Mouse (Mus musculus) hindlimb bud, embryonic 11.5 days (tissue): ENCODE results near the gene Srsf1.

Experiments
- DNase-seq: peaks from one replicate; pipeline ENCODE4 v3.0.0-alpha.2; 2012; ENCODE audit warnings: low read depth, low spot score; ENCODE audit errors: extremely low spot score

Srsf1 gene

GRCm38 (mm10) chr11:88069246-88069570, 22.0 kb downstream of the Srsf1 start:
- DNase-seq: no peak

- no peak for DNase-seq
Observed at GRCm38 (mm10) chr11:88070392-88070791, 23.2 kb downstream of the Srsf1 start.

GRCm38 (mm10) chr11:88071113-88071512, 23.9 kb downstream of the Srsf1 start:
- no peak for DNase-seq

- DNase-seq: no peak
Observed at GRCm38 (mm10) chr11:88073343-88073875, 26.2 kb downstream of the Srsf1 start.

DNA sequence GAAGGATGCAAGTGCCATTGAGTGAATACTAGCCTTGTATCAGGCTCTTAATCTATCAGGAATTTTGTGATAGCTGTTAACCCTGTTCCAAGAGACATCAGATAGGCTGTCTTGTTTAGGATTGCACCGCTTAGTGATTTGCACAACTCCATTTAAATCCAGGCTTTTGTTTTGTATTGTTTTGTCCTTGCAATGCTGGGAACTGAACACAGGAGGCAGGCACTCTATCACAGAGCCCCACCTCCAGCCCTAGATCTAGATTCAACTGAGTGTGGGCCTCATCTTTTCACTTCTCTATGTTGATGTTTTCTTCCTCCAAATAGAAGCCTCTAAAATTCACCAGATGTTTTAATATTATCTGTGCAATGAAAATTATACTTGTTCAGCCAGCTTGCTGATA, 28.5 kb downstream of the Srsf1 start:
- no peak for DNase-seq

DNA sequence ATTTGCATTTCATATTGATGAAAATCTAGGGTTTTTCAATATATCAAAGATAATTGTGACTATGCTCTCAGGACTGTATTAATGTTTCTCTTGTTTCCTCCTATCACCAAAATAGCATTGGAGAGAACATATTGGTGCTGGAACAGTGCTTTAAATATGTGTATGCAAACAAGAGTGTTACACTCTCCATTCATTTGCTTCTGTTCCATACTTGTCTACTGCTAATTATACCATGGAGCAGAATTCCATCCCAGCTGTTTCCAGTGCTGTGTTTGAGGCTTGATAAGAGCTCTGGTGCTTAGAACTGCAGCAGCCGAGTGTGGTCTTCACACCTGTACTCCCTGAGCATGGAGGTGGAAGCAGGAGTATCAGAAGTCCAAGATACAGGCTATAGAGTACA, 29.2 kb downstream of the Srsf1 start:
- no peak for DNase-seq

- DNase-seq: no peak
Observed at GRCm38 (mm10) chr11:88083699-88084098, 36.5 kb downstream of the Srsf1 start.

DNA sequence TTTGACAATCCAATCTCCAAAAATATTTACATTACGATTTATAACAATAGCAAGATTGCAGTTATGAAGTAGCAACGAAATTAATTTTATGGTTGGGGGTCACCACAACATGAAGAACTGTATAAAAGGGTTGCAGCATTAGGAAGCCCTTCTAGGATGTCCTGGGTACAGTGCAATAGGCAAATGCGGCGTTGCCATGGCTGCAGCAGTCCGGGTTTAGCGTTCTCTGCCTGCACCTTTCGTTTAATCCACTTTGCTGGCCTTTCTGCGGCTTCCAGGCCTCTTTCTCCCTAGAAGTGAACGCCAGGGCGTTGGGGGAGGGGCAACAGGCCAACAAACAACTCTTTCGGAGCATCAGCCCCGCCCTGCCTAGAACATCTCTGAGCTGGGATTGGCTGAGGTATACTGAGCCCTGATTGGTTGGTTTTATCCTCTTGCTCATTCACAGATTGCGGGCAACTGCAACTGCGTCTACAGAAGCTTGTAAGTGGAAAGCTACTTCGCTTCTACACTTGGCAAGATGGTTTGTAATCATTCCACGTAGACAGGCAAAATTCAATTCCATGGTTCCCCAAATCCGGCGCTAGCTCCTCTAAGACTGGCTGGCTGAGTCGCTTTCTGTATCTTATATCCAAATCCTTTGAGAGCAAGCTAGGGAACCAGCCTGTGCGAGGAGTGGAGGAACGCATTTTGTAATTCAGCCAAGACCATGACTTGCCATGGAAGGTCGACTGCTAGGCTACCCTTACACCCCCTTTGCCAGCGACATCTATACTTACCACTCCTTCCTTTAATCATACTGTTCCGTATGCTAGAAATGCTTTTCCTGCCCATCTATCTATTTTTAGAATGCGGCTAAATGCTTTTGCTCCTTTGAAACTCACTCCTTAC, 39.8 kb downstream of the Srsf1 start:
- DNase-seq: peak; percentile 91

DNA sequence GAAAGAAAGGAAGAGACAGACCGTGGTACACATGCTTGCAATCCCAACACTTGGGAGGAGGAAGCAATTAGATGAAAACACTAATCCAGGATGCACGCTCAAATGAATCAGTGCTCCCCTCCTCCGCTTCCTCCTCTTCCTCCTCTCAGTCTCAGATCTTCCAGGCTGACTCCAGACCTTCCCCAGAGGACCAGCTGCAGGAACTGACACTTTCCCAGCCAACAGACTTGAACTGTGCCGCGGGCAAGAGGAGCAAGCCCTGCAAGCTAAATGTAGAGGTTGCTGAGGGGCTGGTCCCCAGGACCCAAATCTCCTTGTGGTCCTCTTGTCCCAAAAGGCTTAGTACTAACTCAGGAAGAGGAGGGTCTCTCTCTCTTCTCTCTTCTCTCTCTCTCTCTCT, 42.0 kb downstream of the Srsf1 start:
- no peak for DNase-seq

GRCm38 (mm10) chr11:88090293-88090692, 43.1 kb downstream of the Srsf1 start:
- no peak for DNase-seq

DNA sequence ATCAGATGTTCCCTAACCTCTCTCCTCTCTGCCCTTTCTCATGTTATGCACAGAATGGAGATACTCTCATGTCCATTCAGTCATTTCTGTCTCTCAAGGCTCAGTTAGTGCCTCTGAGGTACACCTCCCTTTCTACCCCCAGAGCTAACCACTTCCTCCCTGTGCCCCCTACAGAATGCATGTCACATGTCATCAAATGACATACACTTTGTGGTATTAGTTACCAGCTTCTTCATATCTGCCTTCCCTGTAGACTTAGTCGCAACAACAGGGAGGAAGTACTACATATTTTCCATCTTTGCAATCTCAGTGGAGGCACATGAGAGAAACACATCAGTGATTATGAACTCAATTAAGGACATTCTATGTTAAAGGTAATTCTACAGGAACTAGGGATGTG, 44.8 kb downstream of the Srsf1 start:
- DNase-seq: no peak

- no peak for DNase-seq
Observed at GRCm38 (mm10) chr11:88097173-88097572, 50.0 kb downstream of the Srsf1 start.

GRCm38 (mm10) chr11:88098021-88098729, 51.0 kb downstream of the Srsf1 start, which contains the start of gene Cuedc1:
Cuedc1 (plus strand) TSS chr11:88098058.
- no peak for DNase-seq

DNA sequence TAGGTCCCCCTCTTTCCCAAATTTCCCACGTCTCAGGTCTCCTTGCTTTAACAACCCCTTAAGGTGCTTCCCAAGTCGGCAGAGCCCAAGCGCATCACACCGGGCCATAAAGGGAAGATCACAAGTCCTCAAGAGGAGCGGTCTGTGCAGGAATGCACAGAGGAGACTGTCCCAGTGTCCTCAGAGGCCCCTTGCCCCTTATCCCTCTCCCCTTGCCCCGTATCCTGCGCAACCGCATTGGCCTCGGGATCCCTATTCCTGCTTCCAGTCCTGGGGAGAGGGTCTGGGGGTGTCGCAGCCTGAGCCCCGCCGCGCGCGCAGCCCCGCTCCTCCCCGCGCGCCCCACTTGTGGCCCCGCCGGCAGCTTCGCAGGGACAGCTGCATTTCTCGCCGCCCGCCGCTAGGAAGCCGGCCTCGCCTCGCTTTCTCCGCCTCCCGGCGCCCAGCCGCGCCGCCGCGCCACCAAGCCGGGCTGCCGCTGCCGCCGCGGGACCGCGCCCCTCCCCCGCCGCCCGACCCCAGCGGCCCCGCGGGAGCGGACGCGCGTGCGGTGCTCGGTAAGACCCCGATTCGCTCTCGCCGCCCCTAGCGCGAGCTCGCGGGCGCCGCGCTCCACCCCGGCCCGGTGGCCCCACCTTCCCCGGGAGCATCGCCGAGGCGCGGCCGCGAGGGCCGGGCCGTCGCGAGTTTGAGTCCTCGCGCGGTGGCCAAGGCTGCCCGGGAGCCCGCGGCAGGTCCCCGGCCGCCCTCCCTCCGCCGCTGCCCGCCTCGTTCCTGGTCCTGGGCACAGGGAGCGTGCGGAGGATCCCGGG, 51.8 kb downstream of the Srsf1 start:
- DNase-seq: no peak

DNA sequence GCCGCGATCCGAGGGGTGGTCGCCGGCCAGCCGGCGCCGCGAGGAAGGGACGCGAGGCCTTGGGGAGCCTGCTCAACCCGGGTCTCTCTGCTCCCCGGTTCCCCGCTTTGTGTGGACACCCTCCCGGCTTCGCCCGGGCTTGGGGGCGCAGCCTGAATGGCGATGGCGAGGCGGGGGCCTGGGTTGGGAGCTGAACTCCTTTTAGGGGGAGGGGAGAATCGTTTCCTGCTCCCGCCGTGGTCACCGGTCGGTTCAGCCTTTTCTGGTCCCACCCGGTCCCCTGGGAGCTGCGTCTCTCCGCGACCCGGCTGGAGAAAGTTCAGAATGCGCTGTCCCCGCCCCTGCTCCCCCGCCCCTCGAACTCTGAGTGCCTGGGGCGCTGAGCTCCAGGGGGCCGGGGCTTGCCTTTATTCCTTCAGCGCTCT, 52.4 kb downstream of the Srsf1 start:
- DNase-seq: no peak

- DNase-seq: no peak
Observed at GRCm38 (mm10) chr11:88100170-88100569, 53.0 kb downstream of the Srsf1 start.
